Mouse (Mus musculus) left cerebral cortex, postnatal 14 days (tissue): ENCODE data around the gene H2-DMa. TPM values are rescaled to one million over a fixed set of nuclear protein-coding genes. Genes with fewer than 3 reads are reported as not detected.

Experiments
- DNase-seq, 2 experiments: peaks; one replicate each; pipeline ENCODE4 v3.0.0; 2021 to 2022; ENCODE audit warnings: low spot score in 2 of 2, mixed read lengths in 1 of 2
- intact Hi-C: fragments of 180-260 bp; cut with DNase I; formaldehyde crosslinking; loops from one replicate; pipeline ENCODE4 v1.15.1; 2025
- total RNA-seq, 2 experiments: library from RNA; stranded (reverse); gene quantifications; 2 replicates each; pipeline ENCODE4 v1.2.3; 2021

Gene H2-DMa
- total RNA-seq, 2 experiments from 2014 or later = 25.8 to 29.1 TPM

DNA sequence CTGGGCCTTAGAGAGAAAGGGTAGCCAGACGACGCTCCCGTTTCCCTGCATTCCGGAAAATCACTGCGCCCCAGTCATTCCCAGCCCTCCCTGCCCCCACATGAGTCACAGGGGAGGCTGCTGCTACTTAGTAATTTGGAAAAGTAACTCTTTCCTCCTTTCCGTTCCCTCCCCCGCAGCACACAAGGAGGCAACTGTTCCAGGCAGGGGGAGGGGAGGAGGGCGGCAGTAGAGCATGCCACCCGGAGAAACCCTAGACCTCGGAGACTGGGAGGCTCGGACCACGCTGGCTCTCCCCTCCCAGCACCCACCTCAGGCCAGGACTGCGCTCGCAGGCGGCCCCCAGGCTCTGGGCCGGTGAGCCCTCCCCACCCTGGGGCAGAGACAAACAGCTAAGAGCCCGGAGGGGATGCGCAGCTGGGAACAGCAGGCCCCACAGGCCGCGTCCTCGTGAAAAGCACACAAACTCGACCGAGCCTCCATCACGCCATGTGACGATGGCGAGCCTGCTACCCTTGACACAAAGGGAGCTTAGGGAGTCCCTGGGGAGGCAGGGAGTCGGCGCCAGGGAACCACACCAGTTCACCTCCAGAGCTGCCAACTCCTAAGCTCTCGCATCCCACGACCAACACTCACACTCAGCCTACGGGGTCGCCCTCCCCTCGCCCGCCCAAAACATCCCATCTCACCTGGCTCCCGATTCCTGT lies 2.0 kb downstream of the H2-DMa start:
- intact Hi-C loops = loop anchor here (5.0 kb wide), 1 partner anchor 471 kb away; the partner anchor contains the start of gene Pbx2

DNA sequence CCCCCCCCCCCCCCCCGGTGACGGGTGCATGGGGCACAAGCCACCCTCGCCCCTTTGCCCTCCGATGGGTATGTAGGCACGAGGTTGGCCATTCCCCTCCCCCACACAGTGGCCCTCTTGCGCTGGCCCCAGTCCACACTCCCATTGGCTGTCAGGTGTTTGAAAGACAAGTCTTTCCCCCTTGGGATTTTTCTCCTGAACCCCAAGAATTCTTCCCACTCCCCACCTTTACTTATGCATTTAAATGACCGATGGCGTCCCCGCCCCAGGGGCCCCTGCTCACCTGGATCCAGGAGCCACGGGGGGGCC lies 2.5 kb downstream of the H2-DMa start:
- peak; percentile 64 to 77 for DNase-seq
- intact Hi-C loops = loop anchor here (5.0 kb wide), 1 partner anchor 470 kb away; the partner anchor contains the start of gene Pbx2

More for the DNA sequence above, 2.0 kb downstream of the H2-DMa start:
- DNase-seq = peak; percentile 86 to 95

GRCm38 (mm10) chr17:34122188-34122984 lies 3.0 kb downstream of the H2-DMa start, which contains the start of gene Brd2:
Brd2 (minus strand) TSS chr17:34122634.
- intact Hi-C loops = loop anchor here (5.0 kb wide), 1 partner anchor 470 kb away; the partner anchor contains the start of gene Pbx2
- peak; percentile 95 to 97 for DNase-seq

GRCm38 (mm10) chr17:34123111-34123510 lies 3.8 kb downstream of the H2-DMa start:
- DNase-seq = no peak
- intact Hi-C loops = loop anchor here (5.0 kb wide), 1 partner anchor 469 kb away; the partner anchor contains the start of gene Pbx2

- no peak for DNase-seq
- intact Hi-C loops = loop anchor here (5.0 kb wide), 1 partner anchor 469 kb away; the partner anchor contains the start of gene Pbx2
These were observed 4.2 kb downstream of the H2-DMa start for GRCm38 (mm10) chr17:34123518-34123917.

DNA sequence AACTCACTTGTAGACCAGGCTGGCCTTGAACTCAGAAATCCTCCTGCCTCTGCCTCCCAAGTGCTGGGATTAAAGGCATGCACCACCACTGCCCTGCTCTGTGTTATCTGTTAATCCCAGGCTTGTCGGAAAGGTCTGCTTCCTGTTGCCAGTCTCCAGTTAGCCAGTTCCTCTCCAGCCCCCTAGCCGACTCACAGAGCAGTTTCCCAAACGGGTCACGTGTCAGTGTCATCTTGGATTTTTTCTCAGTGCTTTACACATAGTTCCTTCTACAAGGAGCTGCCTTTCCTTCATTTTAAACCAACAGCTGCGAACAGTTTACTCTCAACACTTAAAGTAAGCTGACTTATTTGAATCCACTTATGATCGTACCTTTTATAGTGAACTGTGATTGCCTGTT lies 5.3 kb downstream of the H2-DMa start:
- intact Hi-C loops = loop anchor here (5.0 kb wide), 1 partner anchor 468 kb away; the partner anchor contains the start of gene Pbx2
- no peak for DNase-seq

- intact Hi-C loops = no loop called here
- no peak for DNase-seq
These were observed 7.6 kb downstream of the H2-DMa start for GRCm38 (mm10) chr17:34126826-34127420.

DNA sequence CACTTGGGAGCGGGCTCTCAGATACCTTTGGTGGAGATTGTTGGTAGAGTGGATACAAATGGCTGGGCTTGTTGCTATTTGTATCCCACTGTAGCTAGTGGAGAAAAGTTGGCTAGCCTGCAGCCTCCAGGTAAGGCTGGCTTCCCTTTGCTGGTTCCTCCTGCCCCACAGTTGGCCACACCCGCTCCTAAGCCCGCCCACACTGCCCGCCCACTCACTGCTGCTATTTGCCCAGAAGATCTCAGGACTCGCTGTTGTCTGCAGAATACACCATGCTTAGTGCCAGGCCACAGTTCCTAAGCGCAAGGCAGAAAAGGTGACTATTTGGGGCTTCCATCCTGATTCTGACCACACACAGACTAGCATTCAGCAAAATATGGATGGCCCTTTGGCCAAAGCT lies 8.1 kb downstream of the H2-DMa start:
- DNase-seq = peak; percentile 48 to 70
- intact Hi-C loops = no loop called here

- intact Hi-C loops = no loop called here
- DNase-seq = peak; percentile 67 to 75
These were observed 9.1 kb downstream of the H2-DMa start for GRCm38 (mm10) chr17:34128264-34128937.

DNA sequence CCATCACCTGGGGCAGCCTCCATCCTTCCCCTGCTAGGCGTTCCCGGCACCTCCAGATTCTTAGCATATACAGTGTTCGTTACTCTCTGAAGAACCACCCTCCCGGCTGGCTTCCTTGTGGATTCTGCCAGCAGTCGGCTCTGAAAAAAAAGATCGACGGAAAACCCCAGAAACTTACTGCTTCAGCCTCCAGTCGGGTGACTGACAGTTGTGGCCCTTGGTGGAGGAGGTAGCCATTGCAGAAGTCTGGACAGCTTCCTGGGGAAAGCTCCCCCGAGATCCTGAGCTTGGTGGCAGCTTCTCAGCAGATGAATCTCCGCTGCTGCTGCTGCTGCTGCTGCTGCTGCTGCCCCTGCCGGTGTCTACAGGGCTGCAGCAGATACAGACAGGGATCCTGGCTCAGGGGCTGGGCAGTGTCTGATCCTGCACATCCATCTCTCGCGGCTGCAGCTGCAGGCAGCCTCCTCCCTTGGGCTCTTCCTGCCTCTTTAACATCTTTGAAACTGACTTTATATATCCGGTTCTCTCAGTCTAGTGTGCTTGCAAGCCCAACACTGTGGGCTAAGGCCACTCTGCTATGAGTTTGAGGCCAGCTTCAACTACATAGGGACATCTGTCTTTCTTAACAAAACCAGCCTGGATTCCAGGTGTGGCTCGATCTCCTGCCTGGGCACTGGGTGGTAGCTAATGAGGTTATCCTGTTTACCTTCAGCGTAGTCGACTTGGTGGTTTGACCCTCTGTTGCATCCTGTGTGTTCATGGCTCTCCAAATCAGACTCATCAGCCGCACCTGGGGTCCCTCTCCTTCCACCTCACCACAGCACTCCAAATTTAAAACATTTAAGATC lies 9.8 kb downstream of the H2-DMa start:
- no peak for DNase-seq
- intact Hi-C loops = no loop called here

DNA sequence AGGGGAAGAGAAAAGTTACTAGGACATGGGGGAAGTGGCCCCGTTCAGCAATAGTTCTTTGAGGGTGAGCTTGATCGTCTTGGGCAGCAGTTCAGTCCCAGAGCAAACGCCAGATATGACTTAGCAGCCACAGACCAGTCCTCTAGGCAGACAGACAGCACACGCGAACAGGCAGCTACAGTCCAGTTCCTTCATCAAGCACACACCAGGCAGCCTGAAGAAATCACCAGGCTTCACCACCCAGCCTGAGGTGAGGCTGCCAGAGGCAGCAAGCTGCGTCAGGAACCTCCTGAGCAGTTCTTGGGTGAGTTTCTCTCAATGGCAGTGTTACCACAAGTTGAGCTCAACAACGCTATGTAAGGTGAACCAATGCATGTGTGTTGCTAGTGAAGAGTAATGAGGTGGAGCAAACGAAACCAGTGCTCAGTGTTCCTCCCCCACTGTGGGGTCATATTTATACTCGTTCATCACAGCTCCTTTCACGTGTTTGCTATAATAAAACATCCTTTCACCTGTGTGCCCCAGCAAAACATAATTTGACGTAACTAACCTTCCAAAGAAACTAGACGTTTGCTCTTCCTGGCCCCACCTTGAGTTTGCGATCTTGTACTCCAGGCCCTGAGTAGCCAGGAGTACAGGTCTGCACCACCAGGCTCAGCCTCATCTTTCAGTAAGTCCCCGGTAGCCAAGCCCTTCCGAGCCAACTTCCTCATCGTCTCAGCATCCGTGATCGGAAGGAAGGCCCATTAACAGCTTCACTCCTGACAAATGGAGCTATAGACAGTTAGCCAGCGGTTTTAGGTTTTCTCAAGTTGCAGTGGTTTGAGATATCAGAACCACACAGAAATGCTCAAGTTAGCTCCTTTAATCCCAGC lies 11.0 kb downstream of the H2-DMa start:
- no peak for DNase-seq
- intact Hi-C loops = no loop called here

DNA sequence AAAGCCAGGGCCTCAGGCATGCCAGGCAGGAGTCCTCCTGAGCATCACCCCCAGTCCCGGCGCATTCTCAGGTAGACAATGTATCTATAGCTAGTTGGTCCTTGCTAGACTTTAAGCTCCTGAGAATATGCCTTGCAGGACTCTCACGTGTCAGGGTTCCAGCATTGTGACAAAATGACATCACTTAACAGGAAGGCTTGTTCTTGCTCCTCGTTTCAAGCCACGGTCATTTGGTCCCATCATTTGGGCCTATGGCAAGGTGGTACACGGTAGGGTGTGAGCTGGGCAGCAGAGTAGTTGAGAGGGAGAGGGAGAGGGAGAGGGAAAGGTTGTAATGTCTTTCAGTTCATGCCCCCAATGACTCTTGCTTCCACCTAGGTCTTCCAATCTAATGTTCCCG lies 12.6 kb downstream of the H2-DMa start:
- intact Hi-C loops = no loop called here
- no peak for DNase-seq

- intact Hi-C loops = no loop called here
- DNase-seq = no peak
These were observed 13.9 kb downstream of the H2-DMa start for GRCm38 (mm10) chr17:34133289-34133688.

GRCm38 (mm10) chr17:34134451-34134850 lies 15.1 kb downstream of the H2-DMa start:
- no peak for DNase-seq
- intact Hi-C loops = no loop called here

DNA sequence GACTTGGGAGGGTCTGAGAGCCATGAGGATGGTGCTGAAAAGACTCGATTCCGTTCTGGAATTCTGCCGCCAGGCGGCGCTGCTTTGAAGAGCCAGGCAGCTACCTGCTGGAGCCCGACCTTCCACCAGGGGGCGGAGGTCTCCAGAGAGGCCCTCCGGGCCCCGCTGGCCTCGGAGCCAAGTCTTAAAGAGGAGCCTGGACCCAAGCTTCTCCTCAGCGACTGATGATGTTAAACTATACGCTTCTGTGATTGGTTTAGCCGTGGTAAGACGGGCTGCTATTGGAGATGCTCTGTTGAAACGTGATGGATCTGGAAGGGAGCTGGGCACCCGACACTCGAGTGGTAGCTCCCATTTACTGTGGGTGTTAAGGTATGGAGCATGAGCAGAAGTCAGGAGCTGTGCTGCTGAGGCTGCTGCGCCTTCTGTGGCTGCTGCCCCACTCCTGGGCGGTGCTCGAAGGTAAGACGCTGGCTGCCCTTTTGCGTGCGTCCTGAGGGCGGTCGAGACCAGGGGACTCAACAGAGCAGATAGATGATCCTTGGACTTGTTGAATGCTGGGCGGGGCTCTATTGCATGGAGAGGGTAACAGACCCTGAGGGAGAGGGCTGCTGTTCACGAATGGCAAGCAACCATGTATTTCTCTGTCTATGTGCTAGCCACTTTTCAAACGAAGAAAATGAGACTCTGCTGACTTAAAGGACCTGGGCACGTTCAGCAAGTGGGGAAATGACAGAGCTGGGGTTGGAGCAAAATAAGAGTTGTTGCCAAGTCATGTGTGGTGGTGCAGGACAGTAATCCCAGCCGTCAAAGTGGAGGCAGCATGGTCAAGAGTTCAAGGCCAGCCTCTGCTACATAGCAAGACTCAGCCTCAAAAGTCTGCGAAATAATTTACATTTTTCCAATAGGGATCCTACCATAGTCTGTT lies 16.2 kb downstream of the H2-DMa start:
- intact Hi-C loops = no loop called here
- DNase-seq = peak; percentile 99

DNA sequence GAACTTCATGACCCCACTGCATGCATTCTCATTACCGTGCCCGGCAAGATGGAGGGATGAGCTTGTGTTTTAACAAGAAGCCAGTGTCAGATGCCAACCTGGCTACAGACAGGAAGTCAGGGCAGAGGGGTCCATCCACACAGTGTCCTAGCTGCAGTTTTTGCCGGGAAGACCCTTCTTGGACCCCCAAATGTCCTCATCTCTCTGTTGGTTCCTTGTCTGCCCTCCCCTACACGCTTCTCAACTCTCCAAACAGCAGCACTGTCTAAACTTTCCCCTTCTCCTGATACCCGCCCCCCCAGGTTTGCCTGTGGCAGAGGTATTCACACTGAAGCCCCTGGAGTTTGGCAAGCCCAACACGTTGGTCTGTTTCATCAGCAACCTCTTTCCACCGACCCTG lies 18.3 kb downstream of the H2-DMa start:
- DNase-seq = no peak
- intact Hi-C loops = no loop called here

GRCm38 (mm10) chr17:34138655-34139054 lies 19.3 kb downstream of the H2-DMa start:
- intact Hi-C loops = no loop called here
- DNase-seq = no peak
